Mouse (Mus musculus) Muller cell, postnatal 12 days (primary cell): ENCODE measurements around the gene Hebp1.

Experiments used
- DNase-seq: peaks from one replicate; pipeline ENCODE4 v3.0.0-alpha.2; 2015; ENCODE audit errors: inconsistent ontology term

Hebp1 gene

DNA sequence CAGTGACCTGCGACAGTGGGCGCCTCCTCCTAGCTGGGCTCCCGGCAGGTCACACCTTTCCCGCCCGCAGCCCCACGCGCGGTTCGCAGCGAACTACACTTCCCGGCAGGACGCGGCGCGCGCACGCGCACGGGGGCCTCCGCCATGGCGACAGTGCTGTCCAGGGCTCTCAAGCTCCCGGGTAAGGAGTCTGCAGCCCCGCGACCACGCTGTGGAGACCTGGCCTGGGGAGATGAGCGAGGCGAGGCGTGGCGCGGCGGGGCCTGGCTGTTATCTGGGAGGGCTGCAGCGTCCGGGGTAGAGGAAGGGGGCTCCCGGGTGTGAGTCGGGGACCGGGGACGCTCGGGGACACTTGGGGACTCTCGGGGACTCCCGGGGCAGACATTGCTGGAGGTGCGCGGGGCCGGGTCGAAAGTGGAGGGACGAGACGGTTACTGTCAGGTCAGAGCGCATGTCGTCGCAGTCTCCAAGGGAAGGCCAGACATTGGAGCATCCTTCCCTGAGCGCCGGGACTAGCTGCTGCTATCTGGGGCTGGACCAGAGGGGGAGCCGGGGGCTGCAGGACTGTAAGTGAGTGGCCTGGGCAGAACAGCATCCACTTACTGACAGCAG lies at the start of gene Hebp1, which contains the start of gene Fam234b:
Gene Hebp1 (minus strand): TSS at position 102 of the 612 bp plus-strand sequence.
Gene Fam234b (plus strand): TSS at position 57 of the 612 bp plus-strand sequence.
- DNase-seq = peak; percentile 81

DNA sequence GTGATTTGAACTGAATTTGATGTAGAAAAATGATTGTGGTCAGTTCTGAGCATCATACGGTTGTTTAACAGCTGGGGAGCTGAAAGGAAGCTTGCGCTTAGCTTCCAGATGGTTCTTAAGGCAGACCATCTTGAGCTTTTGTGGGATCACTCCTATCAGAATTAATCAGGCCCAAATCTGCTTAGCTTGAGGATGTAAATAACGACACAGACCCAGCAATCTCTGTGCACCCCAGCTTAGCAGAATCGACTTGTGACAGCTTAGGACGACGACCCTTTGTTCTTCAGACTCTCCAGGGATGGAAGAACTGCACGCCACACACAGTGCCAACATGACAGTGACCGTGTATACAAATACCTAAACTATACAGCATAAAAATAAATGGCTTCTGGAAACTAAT lies 47.8 kb upstream of the Hebp1 start:
- DNase-seq = no peak

DNA sequence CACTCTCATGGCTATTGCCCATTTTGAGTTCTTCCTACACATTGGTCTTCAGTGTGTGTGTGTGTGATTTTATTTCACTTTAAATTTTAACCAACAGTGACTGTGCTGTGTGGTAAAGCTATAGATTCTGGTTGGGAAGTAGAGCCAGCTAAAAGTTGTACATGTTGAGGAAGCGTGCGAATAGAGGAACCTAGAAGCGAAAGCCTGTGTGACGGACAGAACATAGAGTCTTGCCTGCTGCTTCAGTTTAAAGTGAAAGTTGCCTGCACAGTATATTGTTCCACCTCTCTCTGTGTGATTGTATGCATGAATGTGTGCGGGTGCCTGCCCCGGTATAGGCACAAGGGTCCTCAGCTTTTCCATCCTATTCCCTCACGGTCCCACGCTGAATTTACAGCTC lies 42.5 kb upstream of the Hebp1 start:
- no peak for DNase-seq

DNA sequence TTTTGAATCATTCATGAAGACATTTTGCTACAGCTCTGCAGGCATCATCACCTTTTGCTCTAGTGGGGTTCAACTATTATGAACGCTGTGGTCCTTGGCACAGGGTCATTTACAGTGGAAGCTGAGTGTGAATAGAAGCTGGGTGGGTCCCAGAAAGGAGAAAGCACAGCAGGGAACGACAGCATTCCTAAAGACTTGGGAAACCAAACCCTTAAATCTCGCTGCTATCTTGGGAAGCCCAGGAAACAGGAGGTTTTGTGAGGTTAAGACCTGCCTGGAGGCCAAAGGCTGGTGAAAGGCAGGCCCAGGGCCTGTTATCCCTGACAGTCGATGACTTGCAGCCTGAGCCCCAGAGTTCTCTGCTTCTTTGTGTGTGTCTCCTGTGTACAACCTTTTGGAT lies 40.4 kb upstream of the Hebp1 start:
- no peak for DNase-seq

DNA sequence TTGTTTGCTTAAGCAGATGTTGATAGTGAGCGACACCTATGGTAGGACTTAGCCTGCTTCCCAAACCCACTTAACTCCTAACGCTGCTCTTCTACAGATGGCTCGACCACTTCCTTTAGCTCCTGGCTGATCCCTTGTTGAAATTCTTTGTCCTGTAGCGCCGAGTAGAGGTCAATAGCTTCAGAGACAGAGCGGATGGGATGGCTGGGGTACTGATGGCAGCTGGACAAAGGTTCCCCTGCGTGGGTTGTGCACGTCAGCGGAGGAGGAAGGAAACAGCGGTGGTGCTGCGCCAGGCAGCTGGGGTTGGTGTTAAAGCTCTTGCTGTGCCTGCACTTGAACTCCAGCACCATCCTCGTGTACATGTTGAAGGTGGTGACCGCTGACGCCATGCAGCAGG lies 39.5 kb upstream of the Hebp1 start:
- DNase-seq = no peak

DNA sequence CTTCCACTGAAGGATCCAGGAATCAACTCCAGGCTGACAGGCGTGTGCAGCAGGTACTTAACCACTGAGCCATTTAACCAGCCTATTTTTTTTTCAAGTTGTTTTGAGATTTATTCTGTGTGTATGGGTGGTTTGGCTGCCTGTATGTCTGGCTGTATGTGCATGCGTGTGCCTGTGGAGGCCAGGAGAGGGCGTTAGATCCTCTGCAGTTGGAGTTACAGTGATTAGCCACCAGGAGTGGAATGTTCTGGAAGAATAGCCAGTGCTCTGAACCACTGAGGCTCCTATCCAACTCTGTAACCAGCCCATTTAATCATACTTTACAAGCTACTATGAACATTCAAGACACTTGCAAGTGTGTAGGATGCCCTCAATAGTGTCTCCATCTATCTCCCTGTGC lies 38.8 kb upstream of the Hebp1 start:
- no peak for DNase-seq

DNA sequence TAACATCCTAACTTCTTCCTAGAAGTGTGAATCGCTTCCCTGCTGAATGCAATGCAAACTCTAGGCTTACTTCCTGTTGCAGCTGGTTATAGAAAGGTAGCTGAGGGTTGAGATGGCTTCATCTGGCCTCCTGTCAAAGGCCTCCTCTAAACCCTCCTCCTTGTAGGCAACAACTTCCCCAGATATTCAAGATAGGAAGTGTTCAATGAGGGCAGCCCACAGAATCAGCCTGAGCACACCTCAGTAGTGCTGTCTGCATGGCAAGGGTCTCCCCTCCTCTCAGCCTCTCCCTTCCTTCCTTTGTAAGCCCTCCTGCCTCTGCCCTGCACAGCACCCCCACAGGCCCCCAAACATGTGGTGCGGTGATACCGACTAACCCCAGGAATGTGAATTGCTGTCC lies 37.9 kb upstream of the Hebp1 start:
- DNase-seq = no peak

DNA sequence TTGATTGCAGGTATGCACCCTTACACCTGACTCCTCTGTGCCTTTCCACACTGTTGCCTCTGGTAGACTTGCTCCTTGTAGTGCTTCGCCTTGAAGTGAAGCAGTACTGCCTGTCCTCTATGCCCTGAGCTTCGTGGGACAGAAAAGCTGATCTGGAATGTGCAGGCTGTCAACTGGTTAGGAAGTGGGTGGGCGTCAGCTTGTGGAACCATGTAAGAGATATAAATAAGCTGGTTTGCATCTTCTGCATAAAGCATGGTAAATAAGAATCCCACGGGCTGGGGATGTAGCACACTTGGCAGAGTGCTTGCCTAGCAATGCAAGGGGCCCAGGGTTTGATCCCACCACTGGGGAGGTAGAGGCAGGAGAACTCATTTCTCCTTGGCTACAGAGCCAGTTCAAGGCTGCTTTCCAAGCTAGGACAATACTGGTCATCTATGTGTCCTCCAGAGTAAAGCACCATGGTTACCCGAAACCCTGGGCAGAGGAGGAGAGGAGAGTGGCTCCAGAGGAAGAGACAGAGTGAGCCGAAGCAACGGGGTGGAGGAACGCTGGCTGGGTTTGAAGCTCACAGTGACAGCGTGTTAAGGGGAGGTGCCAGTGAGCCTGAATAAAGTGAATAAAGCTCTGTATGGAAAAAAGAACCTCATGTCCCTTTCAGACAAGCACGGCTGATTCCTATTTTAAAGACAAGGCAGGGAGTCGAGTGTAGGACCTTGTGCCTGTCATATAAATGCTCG lies 34.8 kb upstream of the Hebp1 start:
- no peak for DNase-seq

DNA sequence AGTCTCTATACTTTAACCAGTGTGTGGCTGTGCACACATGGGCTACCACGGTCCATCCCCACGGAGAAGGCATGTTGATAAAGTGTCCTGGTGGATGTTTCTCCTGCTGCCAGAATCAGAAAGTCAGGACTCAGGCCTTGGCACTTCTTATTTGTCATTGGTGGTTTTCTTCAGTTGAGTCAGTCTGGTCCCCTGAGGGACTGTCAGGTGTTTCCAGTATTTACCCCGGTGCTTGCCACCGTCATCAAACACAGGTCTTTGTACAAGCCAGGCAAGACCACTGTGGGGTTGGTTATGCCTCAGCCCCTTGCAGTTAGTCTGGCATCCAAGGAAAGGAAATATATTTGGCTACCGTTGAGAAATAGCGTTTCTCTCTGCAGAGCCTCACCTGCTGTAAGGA lies 32.8 kb upstream of the Hebp1 start:
- no peak for DNase-seq

DNA sequence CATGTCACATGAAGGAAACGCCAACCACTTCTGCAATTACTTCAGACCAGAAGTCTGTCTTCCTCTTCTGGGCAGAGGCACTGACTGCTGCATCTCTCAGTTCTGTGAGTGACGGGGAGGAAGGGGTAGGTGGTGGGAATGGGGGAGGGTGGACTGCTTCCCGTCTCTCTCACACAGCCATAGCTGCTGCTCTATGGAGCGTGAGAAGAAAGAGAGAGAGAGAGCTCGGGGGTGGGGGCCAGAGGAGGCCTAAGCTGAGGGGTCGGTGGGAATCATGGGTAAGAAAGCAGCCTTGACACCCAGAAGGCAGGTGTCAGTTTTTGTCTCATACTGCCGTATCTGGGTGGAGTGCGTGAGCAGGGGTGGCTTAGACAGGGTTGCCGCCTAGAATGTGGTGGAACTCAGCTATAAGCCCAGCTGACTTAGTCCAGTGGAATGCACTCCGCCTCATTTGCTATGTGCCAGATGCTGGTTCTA lies 30.7 kb upstream of the Hebp1 start:
- DNase-seq = peak; percentile 79

DNA sequence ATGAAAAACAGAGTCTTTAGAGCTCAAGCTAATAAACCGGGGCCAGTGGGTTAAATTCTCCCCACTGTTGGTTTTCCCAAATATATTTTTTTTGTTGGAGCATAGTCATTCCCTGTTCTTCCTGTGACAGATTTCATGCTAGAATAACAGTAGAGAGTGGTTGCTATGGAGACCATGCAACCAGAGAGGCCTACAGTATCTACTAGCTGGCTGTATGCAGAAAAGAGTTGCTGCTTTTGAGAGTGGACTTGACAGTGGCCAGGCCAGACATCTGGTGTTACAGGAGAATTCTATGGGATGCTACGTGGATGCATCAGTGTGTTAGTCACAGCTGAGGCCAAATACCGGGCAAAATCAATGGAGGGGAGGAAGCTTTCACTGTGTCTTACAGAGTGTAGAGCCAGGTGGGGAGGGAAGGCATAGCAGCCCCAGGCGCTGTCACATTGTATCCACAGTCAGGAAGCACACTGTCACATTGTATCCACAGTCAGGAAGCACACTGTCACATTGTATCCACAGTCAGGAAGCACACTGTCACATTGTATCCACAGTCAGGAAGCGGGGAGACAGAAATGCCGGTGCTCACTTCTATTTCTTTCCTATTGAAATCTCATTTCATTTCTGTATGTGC lies 26.1 kb upstream of the Hebp1 start:
- DNase-seq = peak; percentile 70

DNA sequence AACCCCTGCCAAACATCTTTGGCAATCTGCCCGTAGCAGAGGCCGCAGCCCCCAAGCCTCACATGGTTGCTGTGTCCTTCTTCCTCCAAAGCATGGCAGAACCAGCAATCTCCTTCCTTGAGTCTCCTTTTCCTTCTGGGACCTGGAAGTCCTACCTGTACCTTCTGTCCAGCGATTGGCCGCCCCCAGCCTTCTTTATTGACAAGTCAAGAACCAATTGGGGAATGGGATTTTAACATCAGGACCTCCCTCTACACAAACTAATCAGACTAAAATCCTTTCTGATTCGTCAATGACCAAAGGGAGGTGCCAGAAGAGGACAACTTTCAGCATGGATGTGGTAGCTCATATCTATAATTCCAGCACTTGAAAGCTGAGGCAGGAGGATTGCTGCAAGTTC lies 22.1 kb upstream of the Hebp1 start:
- DNase-seq = no peak

DNA sequence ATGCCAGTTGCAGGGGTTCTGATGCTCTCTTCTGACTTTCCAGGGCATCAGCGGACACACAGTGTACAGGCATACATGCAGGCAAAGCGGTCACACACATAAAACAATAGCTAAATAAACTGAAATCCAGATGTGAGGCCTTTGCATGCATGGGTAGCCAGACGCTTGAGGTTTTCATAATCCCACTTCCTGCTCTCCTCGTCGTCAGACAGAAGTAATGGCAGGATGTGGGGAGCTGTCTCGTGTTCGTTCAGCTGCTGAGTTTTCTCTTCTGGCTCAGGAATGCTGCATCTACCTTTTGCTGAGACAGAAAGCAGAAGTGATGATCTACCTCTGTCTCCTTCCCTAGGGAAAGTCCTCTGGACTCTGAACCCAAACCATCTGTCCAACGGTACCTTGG lies 20.5 kb upstream of the Hebp1 start:
- no peak for DNase-seq

DNA sequence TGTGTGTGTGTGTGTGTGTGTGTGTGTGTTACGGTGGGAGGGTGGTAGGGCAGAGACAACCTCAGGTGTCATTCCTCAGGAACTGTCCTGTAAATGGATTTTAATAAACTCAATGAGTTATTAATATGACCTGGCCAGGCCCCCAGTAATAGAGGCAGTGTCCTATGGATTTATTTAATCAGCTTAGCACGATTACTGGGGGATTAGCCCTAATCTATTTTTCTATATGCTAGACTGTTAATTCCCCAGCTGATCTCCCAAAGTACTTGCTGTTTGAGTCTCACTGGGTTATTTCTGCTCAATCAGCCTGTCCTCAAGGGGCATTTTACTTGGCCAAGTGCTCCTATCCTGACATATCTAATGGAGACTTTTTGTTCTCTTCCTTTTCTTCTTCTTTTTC lies 14.8 kb upstream of the Hebp1 start:
- no peak for DNase-seq

DNA sequence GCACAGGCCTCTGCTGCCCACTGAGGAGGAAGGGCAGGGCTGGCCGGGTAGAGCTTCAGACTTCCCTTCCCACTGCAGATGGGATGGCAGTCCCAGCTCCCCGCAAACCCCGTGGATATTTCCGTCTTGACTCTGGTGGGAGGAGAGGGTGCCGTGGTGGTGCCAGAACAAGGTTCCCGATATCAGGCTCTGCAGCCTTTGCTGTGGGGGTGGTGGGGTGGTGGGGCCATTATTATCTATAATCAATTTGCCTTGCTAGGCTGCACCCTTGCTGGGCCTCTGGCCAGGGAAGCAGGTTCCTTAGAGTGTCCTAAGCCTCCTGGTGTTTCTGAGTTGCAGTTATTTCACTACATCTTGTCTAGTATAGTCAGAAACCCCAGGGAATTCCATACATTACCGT lies 13.3 kb upstream of the Hebp1 start:
- DNase-seq = no peak

DNA sequence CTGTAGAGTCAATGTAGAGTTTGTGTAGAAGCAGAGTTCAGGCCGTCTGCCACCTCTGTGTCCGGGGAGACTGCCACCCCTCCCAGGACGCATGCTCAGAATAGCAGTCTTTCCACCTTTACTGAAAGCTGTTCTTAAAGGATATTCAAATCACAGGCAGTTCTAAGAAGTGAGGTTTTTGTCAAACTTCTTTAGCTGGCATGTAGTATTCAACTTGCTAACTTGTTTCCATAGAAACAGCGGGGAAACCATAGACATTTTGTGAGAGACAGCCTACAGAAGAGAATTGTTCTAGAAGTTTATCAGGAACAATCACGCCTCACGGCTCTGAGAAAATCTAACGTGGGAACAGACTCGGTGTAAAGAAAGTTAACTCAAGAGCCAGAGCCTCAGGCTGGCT lies 9.1 kb upstream of the Hebp1 start:
- DNase-seq = no peak

DNA sequence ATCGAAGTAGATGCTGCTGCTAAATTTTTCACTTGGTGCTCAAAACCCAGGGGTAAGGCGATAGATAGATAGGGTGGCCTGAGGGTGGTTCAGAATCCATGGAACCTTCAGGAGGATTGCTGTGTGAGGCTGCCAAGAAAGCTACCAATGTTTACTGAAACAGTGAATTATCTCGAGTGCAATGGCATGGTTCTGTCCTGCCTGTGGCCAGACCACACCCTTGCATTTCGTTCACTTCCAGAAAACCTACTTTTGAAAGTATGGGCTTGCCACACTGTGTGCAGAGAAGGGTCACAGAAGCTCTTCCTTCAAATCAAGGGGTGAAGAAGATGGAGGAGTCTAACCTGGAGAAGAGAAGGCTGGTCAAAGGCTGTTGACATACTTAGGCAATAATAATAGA lies 8.0 kb upstream of the Hebp1 start:
- DNase-seq = no peak

DNA sequence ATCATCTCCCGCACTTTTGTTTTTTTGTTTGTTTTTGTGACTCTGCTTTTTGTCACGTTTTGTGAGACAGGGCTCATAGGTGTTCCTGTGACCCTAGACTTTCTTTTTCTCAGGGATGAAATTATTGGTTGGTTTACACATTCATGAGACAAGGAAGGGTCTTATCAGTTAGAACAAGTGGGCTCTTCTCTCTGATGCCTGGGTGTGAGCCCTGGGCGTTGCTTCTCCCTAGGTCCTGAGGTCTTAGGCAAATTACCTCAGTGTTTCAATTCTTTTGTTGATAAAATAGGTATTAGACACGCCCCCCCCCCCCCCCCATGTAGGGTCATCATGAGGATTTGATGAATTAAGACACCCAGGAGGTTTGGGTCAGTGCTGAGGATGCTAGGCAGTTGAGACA lies 7.0 kb upstream of the Hebp1 start:
- no peak for DNase-seq

DNA sequence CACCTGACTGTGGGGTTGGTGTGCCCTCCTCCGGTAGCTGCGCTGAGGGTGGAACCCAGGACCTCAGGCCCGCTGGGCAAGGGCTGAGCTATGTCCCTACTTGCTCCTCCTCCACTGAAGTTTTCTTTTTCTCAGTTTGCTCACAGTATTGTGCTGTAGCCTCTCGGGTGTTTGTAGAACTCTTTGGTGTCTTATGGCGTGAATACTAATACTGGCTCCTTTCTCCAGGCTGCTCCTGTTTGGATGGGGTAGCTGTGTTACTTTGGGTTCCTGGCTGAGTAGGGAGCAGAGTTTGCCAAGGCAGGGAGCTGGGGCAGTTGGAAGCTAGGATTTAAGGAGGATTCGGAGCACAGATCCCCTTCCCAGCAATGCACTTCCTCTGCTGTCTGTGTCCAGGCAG lies 5.9 kb upstream of the Hebp1 start:
- DNase-seq = no peak

DNA sequence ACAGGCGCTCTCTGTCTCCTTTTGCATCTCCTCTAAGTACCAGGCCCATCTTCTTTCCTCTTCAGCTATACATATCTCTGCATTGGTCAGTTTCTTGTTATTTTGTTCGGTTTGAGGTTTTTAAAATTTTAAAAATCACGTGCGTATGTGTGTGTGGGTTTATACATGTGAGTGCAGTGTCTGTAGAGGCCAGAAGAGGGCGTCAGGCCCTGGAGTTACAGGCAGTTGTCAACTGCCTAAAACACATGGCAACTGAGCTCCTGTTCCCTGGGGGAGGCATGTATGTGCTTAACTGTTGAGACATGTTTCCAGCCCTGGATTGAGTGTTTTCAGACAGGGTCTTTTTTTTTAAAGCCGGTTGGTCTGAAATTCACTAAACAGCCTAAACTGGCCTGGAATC lies 4.8 kb upstream of the Hebp1 start:
- DNase-seq = no peak

DNA sequence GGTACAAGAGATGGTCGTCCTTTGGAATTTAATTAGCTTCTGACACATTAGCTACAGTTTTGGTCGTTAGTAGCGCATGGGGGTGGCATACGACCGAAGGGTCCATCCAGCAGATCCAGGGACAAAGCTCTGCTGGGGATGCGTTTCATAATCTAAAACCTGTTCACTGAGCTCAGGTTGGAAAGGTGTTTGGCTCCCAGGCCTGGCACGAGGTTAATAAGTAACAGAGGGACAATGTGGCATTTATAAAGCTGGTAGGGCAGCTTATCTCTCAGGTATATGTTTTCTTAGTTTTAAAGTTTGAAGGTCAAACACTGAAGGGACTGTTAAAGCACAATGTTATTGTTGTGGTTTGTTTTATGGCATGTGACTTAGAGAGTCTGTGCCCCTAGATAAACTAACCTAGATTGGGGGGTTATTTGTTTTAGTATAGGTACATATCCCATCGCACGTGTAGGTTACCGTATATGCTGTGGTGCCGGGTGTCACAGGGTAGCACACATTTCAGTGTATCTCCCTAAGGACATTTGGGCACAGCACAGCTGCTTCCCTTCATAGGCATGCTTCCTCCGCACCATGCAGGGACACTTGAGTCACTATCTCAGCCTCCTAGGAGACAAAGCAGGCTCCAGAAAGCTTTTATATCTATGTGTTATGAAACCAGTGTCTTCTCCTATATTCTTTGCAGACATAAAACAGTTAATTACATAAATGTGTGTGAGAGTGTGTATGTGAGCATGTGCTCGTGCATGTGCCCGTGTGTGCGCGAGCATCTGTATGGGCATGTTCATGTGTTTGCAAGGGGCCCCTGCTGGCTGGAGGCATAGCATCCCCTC lies 2.5 kb upstream of the Hebp1 start:
- DNase-seq = no peak

DNA sequence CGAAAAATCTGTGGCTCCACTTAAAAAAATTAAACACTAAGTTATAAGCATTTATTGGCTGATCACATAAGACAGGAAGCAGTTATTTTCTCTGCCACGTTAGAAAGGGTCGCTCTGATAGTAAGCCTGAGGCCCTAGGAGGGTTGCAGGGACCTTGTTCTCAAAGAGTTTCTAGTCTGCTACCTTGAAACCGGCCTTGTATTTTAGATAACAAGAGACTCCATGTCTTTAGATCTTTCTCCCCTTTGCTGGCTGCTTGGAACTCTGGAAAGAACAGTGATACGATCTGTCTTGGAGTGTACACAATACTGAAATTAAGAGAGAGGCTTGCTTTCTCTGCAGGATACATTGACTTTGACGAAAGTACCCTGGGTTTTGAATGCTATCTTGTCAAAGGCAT lies 904 bp upstream of the Hebp1 start:
- DNase-seq = no peak
